Mouse (Mus musculus) fibroblast of lung, adult 2 months (primary cell): ENCODE results near the gene 4833427G06Rik.

ENCODE experiments used
- DNase-seq: peaks from one replicate; pipeline ENCODE4 v3.0.0-alpha.2; 2011; ENCODE audit warnings: low read depth

Gene 4833427G06Rik

DNA sequence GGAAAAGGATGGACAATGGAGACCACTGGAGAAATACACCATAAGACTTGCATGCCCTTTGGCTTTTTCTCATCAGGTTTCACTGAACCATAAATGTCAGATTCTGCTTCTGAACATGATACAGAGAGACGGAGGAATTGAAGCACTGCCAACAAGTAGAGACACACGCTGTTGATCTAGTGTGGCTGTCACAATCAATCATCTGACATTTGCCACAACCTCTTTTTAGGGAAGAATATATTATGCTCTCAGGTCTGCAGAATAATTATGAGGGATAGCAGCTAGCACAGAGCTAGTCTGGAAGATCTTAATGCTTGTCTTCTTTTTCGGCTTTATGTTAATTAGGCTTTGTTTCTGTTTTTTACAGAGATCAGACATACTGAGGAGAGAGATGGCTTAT is 33.7 kb downstream of the 4833427G06Rik start:
- DNase-seq = no peak

DNA sequence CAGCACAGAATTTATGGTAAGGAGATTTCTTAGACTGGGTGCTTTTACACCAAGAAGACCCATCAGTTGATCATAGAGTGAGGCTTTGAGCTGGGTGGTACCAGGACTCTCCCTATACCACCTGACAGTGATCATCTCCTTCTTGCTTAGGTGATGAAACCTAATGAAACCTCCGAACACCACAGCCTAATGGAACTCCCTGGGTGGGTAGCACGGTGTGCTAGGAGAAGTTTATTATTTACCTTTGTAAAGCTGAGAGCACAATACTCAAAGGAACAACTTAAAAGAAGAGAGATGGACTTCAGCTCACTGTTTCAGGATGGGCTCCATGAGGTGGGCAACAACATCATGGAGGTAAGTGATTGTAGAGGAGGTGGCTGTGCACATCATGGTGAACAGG is 41.3 kb downstream of the 4833427G06Rik start, which contains the start of gene Btg4:
TSS of gene Btg4 (plus strand) at position 301 of the 400 bp plus-strand sequence.
- DNase-seq = no peak

DNA sequence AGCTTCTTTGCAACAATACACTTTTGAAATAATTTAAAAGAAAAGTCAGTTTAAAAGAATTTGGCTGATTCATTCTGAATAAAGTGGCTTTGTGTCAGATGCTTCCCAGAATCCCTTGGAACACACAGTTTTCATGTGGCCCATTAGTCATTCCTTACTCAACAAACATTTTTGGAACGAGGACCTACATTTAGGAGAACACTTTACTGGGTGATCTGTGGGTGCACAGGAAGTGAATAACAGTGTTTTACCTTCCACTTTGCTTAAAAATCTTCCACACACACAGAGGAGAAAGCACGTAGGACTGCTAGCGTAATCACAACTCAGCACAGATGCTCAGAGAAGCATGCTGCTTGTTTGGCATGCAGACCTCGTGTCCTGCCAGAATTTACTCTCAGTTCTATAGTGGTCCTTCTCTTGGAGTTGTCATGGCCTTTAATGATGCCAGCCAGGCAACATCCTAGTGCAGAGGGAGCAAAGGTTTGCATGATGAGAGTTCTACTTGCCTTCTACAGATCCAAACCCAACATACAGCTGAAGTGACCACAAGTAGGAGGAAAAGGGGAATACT is 42.8 kb downstream of the 4833427G06Rik start:
- DNase-seq = peak; percentile 83

DNA sequence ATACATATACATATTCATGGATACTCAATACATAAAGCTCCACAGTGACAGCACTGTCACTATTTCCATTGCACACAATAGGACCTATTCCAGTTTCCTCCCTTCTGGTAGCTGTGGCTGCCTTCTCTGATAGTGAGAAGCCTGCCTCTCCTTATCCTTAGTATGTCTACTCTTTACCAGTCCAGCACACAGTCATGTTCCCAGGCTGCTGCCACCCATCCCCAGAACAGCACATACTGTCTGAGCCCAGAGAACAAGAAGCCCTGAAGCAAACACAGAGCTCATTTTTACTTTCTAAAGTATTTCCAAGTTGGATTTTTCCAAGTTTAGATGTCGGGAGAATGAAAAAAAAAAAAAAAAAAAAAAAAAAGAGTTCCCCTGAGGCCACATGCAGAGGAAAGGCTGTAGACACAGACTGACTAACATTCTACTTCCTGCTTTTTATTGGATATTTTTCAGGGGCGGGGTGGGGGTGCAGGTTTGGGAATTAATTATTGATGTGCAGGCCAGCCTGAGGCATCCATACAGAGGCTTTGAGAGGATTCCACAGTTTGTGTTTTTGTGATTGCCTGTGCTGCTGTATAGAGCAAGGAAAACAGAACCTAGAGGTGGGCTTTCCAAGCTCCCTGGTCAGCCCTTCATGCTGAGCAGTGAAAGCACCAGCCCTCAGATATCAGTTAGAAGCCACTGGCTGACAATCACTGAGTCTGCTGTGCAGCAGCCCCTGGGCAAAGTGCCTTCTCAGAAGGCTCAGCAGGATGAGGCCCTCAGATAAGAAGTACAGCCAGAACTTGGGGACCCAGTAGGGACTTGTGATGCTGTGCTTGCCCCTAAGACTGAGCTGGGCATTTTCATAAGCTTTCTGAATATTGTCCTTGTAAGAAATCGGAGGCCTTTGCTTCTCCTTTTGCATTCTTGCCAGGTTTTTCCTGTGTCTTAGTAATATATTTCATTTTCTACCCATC is 45.2 kb downstream of the 4833427G06Rik start:
- no peak for DNase-seq

DNA sequence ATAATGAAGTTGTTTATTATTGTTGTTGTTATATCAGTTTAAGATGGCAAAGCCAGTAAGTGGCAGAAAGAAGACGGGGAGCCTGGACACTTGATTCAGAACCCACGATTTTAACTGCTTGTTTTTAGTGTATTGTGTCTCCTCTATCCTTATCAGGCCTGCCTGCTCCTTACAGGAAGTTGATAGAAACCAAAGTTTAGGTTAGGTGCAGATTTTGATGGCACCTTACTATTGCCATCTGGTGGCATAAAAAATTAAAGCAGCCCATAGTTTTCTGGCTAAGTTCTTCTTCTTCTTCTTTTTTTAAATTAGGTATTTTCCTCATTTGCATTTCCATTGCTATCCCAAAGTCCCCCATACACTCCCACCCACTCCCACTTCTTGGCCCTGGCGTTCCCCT is 49.7 kb downstream of the 4833427G06Rik start:
- DNase-seq = no peak

DNA sequence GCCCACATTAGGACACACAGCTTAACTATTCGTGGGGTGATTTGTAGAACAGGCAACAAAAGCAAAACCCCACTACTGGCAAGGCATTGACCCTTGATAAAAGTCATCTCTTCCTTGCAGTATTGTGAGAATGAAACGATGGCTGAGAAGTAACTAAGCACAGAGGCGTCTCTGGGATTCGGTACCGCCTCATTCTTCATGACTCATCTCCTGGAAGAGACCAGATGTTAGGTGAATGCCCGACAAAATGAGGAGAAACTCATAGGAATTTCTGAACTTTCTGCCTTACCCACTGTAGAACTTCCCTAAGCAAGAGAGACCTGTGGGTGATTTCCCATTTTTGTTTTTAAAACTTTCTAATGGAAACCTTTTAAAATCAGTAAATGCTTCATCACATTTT is 59.7 kb downstream of the 4833427G06Rik start:
- DNase-seq = peak; percentile 32

DNA sequence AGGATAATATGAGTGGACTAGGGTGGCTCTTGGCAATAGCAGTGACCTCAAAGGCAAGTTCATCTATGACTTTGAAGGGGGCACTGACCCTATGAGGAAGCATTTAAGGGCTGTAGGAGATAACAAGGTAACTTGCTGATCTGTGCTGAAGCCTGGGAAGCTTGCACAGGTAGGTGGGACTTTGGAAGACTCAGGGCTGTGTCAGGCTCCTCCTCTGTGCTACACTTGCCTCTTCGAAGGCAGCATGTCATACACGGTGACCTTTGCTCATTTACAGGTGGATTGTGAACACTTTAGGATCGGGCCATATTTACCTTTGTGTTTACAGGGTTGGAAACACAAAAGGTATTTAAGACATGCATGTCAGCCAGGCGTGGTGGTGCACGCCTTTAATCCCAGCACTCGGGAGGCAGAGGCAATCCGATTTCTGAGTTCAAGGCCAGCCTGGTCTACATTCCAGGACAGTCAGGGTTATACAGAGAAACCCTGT is 60.3 kb downstream of the 4833427G06Rik start:
- DNase-seq = no peak

DNA sequence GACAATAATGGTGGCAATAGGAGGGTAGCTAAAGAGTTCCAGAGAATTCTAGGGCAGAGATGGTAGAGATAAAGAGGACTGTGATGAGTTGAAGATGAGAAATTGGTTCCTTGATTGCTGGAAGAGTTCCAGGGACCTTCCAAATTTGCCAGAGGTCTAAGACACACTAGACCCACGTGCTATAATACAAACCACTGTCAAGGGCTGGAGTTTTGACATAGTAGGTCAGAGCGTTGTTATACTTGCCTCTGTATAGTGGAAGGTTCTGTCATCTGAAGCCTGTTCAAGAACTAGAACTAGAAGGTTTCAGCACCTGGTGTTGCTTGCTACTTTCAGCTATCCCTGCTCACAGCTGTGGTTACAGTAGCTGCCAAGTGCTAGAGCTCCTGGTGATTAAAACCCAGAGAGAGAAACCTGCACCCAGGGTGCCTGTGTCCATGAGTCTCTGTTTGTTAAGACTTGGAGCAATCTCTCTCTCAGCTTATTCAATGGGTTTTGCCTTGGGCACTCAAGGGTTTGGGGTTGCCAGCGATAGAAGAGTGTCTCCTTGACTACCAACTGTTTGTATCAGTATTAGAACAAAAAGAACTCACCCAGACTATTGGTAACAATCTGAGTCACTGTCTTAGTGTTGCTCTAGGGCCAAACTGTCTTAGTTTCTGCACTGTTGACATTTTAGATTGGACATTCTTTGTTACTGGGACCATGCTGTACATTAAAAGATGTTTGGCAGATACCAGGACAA is 68.9 kb downstream of the 4833427G06Rik start:
- no peak for DNase-seq

DNA sequence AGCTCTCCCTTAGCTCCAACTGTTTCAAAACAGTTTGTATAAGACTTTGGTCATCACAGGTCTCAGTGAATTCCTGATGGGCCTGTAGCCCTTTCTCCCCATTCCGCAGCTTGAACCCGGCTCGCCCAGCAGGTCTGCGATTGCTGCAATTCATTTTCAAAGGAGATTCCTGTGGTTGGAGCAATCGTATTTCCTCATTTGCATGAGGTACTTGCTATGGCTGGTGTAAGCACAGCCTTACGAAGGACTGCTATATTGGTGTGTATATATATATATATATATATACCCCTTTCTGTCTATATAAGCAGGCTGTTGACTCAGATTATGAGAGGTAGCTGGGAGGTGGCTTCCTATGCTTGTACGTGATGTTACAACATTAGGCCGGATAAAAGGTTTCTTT is 69.6 kb downstream of the 4833427G06Rik start:
- no peak for DNase-seq

DNA sequence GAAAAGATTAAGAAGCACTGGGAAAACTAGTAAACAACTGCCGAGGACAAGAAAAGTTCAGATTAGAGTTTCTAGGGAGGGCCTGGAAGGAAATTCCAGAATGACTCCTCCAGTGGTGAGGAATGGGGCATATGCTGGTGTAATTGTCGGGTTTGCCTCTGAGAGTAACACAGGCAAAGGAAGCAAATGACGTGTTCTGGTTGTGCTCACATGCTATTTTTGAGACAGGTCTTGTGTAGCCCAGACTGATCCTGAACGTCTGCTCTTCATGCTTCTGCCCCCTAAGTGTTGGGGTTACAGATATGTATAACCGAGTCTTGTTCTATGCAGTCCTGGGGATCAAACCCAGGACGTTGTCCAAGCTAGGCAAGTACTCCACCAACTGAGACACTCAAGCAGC is 70.3 kb downstream of the 4833427G06Rik start:
- no peak for DNase-seq
